Mouse (Mus musculus): ENCODE measurements around the gene Hist1h4h. TPM values are rescaled to one million over a fixed set of nuclear protein-coding genes. Genes with fewer than 3 reads are reported as not detected.
"Not testable (repeated sequence)": the region's sequence is repeated elsewhere in the genome, so short reads cannot be mapped to it uniquely, and the experiment has no call there.

Hist1h4h gene
- polyA plus RNA-seq, 1 experiment from 2014 or later, result 8.5 TPM

DNA sequence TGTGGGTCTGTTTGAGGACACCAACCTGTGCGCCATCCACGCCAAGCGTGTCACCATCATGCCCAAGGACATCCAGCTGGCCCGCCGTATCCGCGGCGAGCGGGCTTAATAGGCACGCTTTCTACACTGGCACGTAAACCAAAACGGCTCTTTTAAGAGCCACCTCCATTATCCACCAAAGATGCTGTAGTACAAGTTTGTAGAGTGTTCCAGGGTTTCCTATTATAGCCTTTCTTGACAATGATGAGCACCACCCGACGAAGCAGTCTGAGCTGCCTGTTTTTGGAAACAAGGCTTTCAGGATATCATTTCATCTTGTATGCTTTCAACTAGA, 13.9 kb downstream of the Hist1h4h start:
- Histone ChIP-seq H3K27ac (replicated peaks in 1 of 2; ENCODE audit: control insufficient read depth in 1 of 2, insufficient read depth in 1 of 2, low read depth in 2 of 2, low read length in 2 of 2) (peak overlapping the region; percentile 80 to 95), H3K9ac (ENCODE audit: low read length) (peak overlapping the region; percentile 75), H3K4me2 (ENCODE audit: low read length) (peak overlapping the region; percentile 81), H3K4me3 (ENCODE audit: control insufficient read depth in 1 of 2, insufficient read depth in 1 of 2, low read depth in 1 of 2, low read length in 2 of 2) (peak overlapping the region; percentile 47 to 67)
- H3K36me3 ChIP-seq (ENCODE audit: control insufficient read depth, insufficient read depth, low read length); H3K27me3 ChIP-seq (ENCODE audit: control insufficient read depth, insufficient read depth, low read length); H3K9me3 ChIP-seq (ENCODE audit: control insufficient read depth, low read length); ATAC-seq (ENCODE audit: insufficient number of reproducible peaks, insufficient read depth, low FRiP score, low read depth); H3K4me1 ChIP-seq (ENCODE audit: control insufficient read depth in 2 of 2, insufficient read depth in 2 of 2, low read length in 2 of 2): not testable (repeated sequence)
- 0% methylated on average over 12 of the region's 14 CpGs for WGBS

GRCm38 (mm10) chr13:23546694-23547093, 15.8 kb downstream of the Hist1h4h start:
- Histone ChIP-seq H3K4me1 (ENCODE audit: control insufficient read depth in 2 of 2, insufficient read depth in 2 of 2, low read length in 2 of 2) (peaks cover 0 to 11% of the 10 kb centered on the region in 2 experiments; a peak in 2 of 4 replicates), H3K27me3 (ENCODE audit: control insufficient read depth, insufficient read depth, low read length) (no peaks in the 10 kb centered on the region), H3K36me3 (ENCODE audit: control insufficient read depth, insufficient read depth, low read length) (no peaks in the 10 kb centered on the region), H3K4me3 (ENCODE audit: control insufficient read depth in 1 of 2, insufficient read depth in 1 of 2, low read depth in 1 of 2, low read length in 2 of 2) (no peak overlapping the region), H3K9ac (ENCODE audit: low read length) (no peak overlapping the region), H3K27ac (replicated peaks in 1 of 2; ENCODE audit: control insufficient read depth in 1 of 2, insufficient read depth in 1 of 2, low read depth in 2 of 2, low read length in 2 of 2) (no peak overlapping the region), H3K9me3 (ENCODE audit: control insufficient read depth, low read length) (no peaks in the 10 kb centered on the region), H3K4me2 (ENCODE audit: low read length) (no peak overlapping the region)
- ATAC-seq (ENCODE audit: insufficient number of reproducible peaks, insufficient read depth, low FRiP score, low read depth), result no peak
- WGBS, result 68% methylated on average over 5 of the region's 5 CpGs

DNA sequence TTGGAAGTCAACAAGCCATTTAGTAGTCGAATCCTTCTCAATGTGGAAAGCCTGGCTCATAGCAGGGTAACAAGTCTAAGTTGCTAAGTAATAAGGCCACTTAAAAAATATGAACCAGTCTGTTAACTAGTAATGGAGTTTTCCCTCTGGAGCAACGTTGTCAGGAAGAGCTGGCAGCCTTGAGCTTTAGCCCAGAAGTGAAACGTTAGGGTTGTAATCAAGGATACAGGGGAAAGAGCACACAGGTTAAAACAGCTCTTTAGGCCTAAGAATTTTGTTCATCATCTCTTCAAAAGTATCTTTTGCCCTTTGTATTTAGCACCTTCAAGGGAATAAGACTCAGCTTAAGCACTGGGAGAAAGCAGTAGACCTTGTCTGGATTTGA, 19.9 kb downstream of the Hist1h4h start:
- Histone ChIP-seq H3K9ac (ENCODE audit: low read length) (peak overlapping the region; percentile 72), H3K4me2 (ENCODE audit: low read length) (peak overlapping the region; percentile 72), H3K27me3 (ENCODE audit: control insufficient read depth, insufficient read depth, low read length) (no peaks in the 10 kb centered on the region), H3K4me1 (ENCODE audit: control insufficient read depth in 2 of 2, insufficient read depth in 2 of 2, low read length in 2 of 2) (peaks cover 0 to 14% of the 10 kb centered on the region in 2 experiments; a peak in 3 of 4 replicates), H3K27ac (replicated peaks in 1 of 2; ENCODE audit: control insufficient read depth in 1 of 2, insufficient read depth in 1 of 2, low read depth in 2 of 2, low read length in 2 of 2) (peak overlapping the region; percentile 86 to 87), H3K9me3 (ENCODE audit: control insufficient read depth, low read length) (no peaks in the 10 kb centered on the region), H3K4me3 (ENCODE audit: control insufficient read depth in 1 of 2, insufficient read depth in 1 of 2, low read depth in 1 of 2, low read length in 2 of 2) (peak overlapping the region; percentile 44 to 52; a peak in 3 of 4 replicates), H3K36me3 (ENCODE audit: control insufficient read depth, insufficient read depth, low read length) (no peaks in the 10 kb centered on the region)
- ATAC-seq (ENCODE audit: insufficient number of reproducible peaks, insufficient read depth, low FRiP score, low read depth), result no peak
- 12% methylated on average over 3 of the region's 3 CpGs for WGBS

DNA sequence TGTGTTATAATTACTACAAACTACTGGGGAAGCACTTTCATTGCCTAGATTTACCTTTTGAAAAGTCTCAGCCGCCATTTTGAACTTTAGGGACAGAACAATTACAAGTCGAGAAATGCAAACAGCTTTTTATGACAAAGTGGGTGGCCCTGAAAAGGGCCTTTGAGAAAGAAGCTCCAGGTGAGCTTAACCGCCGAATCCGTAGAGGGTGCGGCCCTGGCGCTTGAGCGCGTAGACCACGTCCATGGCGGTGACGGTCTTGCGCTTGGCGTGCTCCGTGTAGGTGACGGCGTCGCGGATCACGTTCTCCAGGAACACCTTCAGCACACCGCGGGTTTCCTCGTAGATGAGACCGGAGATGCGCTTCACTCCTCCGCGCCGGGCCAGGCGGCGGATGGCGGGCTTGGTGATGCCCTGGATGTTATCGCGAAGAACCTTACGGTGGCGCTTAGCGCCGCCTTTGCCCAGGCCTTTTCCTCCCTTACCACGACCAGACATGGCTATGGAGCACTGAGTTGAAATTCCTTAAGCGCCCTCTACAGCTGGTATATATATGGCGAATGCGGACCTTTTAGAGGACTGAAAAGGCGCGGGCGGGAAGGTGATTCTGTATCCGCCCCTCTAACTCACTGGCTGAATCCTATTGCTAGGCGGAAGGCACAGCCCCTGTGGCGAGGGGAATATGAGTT, 20.4 kb downstream of the Hist1h4h start, which contains the start of gene Hist1h4f:
TSS of gene Hist1h4f (minus strand) at position 503 of the 689 bp plus-strand sequence.
- H3K36me3 ChIP-seq (ENCODE audit: control insufficient read depth, insufficient read depth, low read length); H3K9me3 ChIP-seq (ENCODE audit: control insufficient read depth, low read length); H3K27me3 ChIP-seq (ENCODE audit: control insufficient read depth, insufficient read depth, low read length): not testable (repeated sequence)
- H3K9ac ChIP-seq (ENCODE audit: low read length), result peak within 1 kb of the TSS; percentile 72
- under 1% methylated on average over 44 of the region's 47 CpGs for WGBS
- peak within 1 kb of the TSS; percentile 72 for H3K4me2 ChIP-seq (ENCODE audit: low read length)
- H3K27ac ChIP-seq (replicated peaks in 1 of 2; ENCODE audit: control insufficient read depth in 1 of 2, insufficient read depth in 1 of 2, low read depth in 2 of 2, low read length in 2 of 2), result peak within 1 kb of the TSS; percentile 86 to 87
- H3K4me1 ChIP-seq (ENCODE audit: control insufficient read depth in 2 of 2, insufficient read depth in 2 of 2, low read length in 2 of 2), result peaks cover 0 to 13% of the 10 kb centered on the region in 2 experiments; a peak in 3 of 4 replicates
- ATAC-seq (ENCODE audit: insufficient number of reproducible peaks, insufficient read depth, low FRiP score, low read depth), result peak; percentile 76
- H3K4me3 ChIP-seq (ENCODE audit: control insufficient read depth in 1 of 2, insufficient read depth in 1 of 2, low read depth in 1 of 2, low read length in 2 of 2), result peak within 1 kb of the TSS; percentile 44 to 52

DNA sequence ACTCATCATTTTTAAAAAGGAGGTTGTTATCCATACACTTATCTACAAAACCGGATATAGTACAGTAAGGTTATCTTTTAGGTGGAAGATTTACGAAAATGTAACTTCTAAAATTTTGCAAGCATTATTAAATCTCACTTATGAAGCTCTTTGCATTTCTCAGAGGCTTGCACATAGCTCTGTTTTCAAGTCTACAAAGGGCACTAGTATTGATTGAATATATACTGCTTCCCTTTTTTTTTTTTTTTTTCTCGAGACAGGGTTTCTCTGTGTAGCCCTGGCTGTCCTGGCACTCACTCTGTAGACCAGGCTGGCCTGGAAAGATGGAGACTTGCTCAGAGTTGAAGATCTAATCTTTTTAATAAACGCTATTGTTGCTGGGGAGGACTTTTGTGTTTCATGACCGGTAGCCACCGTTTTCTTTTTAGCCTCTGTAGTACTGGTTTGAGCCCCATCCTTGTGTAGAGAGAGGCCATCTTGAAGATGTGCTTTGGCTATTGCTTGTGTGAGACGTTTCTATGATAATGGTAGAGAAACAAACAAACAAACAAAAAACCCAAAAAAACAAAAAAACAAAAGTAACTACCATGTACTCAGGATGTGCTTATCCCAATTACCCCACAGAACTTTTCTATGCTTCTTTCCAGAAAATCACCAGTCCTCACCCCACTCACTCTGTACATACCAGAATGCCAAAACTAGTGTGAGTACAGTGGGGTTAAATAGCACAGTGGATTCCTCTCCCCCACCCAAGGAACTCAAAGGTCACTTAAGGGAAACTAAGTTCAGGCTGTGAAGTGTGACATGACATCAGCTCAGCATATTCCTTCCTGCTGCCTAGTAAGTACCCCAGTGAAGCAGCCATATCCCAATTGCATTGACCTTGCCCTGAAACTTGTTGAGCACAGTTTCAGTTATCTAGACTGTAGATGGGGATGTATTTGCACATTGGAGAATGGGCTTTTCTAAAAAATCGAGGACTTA, 21.4 kb downstream of the Hist1h4h start:
- Histone ChIP-seq H3K9ac (ENCODE audit: low read length) (peak overlapping the region; percentile 44), H3K27me3 (ENCODE audit: control insufficient read depth, insufficient read depth, low read length) (no peaks in the 10 kb centered on the region), H3K4me3 (ENCODE audit: control insufficient read depth in 1 of 2, insufficient read depth in 1 of 2, low read depth in 1 of 2, low read length in 2 of 2) (peak overlapping the region in 1 of 2 experiments; percentile 44; a peak in 2 of 4 replicates), H3K4me2 (ENCODE audit: low read length) (peak overlapping the region; percentile 72), H3K9me3 (ENCODE audit: control insufficient read depth, low read length) (no peaks in the 10 kb centered on the region), H3K36me3 (ENCODE audit: control insufficient read depth, insufficient read depth, low read length) (no peaks in the 10 kb centered on the region), H3K27ac (replicated peaks in 1 of 2; ENCODE audit: control insufficient read depth in 1 of 2, insufficient read depth in 1 of 2, low read depth in 2 of 2, low read length in 2 of 2) (peak overlapping the region in 1 of 2 experiments; percentile 87; a peak in 3 of 4 replicates), H3K4me1 (ENCODE audit: control insufficient read depth in 2 of 2, insufficient read depth in 2 of 2, low read length in 2 of 2) (peaks cover 0 to 13% of the 10 kb centered on the region in 2 experiments; a peak in 3 of 4 replicates)
- WGBS, result 49% methylated on average over 8 of the region's 8 CpGs
- no peak for ATAC-seq (ENCODE audit: insufficient number of reproducible peaks, insufficient read depth, low FRiP score, low read depth)

- H3K36me3 ChIP-seq (ENCODE audit: control insufficient read depth, insufficient read depth, low read length), result no peaks in the 10 kb centered on the region
- peaks cover 0 to 13% of the 10 kb centered on the region in 2 experiments; a peak in 3 of 4 replicates for H3K4me1 ChIP-seq (ENCODE audit: control insufficient read depth in 2 of 2, insufficient read depth in 2 of 2, low read length in 2 of 2)
- H3K27me3 ChIP-seq (ENCODE audit: control insufficient read depth, insufficient read depth, low read length), result no peaks in the 10 kb centered on the region
- H3K4me2 ChIP-seq (ENCODE audit: low read length), result peak within 1 kb of the TSS; percentile 72
- H3K9ac ChIP-seq (ENCODE audit: low read length), result peak within 1 kb of the TSS; percentile 94
- peak within 1 kb of the TSS in 1 of 2 experiments; percentile 98; a peak in 3 of 4 replicates for H3K27ac ChIP-seq (replicated peaks in 1 of 2; ENCODE audit: control insufficient read depth in 1 of 2, insufficient read depth in 1 of 2, low read depth in 2 of 2, low read length in 2 of 2)
- no peak within 1 kb of the TSS for H3K4me3 ChIP-seq (ENCODE audit: control insufficient read depth in 1 of 2, insufficient read depth in 1 of 2, low read depth in 1 of 2, low read length in 2 of 2)
- no peak for ATAC-seq (ENCODE audit: insufficient number of reproducible peaks, insufficient read depth, low FRiP score, low read depth)
- no peaks in the 10 kb centered on the region for H3K9me3 ChIP-seq (ENCODE audit: control insufficient read depth, low read length)
Observed at GRCm38 (mm10) chr13:23552962-23553361, 22.1 kb downstream of the Hist1h4h start, which contains the start of gene Hist1h1d. Gene Hist1h1d (plus strand): TSS chr13:23553262.

DNA sequence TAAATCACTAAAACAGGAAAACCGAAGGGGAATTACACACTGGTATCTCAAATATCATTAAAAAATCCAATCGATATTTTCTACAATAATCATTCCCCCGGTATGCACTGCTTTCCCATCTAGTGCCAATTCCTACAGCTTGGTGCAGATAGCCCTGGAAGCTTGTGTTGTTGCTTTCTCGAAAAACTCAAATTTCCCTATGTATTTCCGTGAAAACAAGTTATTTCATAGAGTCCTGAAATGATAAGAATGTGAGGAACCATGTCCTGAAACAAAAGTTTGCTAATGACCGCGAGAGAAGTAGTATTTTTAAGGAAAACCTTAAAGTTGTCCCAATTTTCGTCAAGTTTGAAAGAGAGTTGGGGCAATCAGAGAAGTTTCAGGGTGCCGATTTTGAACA, 23.5 kb downstream of the Hist1h4h start:
- Histone ChIP-seq H3K9ac (ENCODE audit: low read length) (peak overlapping the region; percentile 94), H3K27me3 (ENCODE audit: control insufficient read depth, insufficient read depth, low read length) (no peaks in the 10 kb centered on the region)

More for the DNA sequence above, 23.5 kb downstream of the Hist1h4h start:
- Histone ChIP-seq H3K4me3 (ENCODE audit: control insufficient read depth in 1 of 2, insufficient read depth in 1 of 2, low read depth in 1 of 2, low read length in 2 of 2) (peak overlapping the region in 1 of 2 experiments; percentile 62; a peak in 2 of 4 replicates), H3K9me3 (ENCODE audit: control insufficient read depth, low read length) (no peaks in the 10 kb centered on the region), H3K27ac (replicated peaks in 1 of 2; ENCODE audit: control insufficient read depth in 1 of 2, insufficient read depth in 1 of 2, low read depth in 2 of 2, low read length in 2 of 2) (peak overlapping the region; percentile 97 to 98), H3K4me1 (ENCODE audit: control insufficient read depth in 2 of 2, insufficient read depth in 2 of 2, low read length in 2 of 2) (peaks cover 0 to 13% of the 10 kb centered on the region in 2 experiments; a peak in 3 of 4 replicates), H3K36me3 (ENCODE audit: control insufficient read depth, insufficient read depth, low read length) (no peaks in the 10 kb centered on the region), H3K4me2 (ENCODE audit: low read length) (peak overlapping the region; percentile 85)
- ATAC-seq (ENCODE audit: insufficient number of reproducible peaks, insufficient read depth, low FRiP score, low read depth), result no peak
- WGBS, result 22% methylated on average over 9 of the region's 9 CpGs
